Mouse (Mus musculus): ENCODE measurements around the gene 4930564D02Rik.

4930564D02Rik gene

DNA sequence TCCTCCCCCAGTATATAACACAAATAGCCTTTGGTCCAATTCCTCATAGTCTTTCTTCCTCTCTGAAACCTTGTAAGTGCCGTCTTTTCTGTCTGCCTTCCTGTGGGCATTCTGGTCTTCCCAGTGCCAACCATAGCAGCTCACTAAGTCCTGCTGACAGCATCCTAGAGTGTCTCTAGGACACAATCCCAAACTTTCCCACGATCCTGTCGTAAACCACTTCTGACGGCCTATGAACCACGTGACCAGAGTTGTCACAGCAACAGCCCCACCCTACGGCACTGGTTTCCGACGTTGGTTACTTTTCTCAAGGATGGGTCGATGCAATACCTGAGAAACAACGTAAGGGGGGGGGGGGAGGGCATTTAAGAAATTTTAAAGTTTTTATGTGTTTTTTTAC is at the start of gene 4930564D02Rik:
Gene 4930564D02Rik (plus strand): TSS at position 301 of the 400 bp plus-strand sequence.
- DNase-seq, result no peak

DNA sequence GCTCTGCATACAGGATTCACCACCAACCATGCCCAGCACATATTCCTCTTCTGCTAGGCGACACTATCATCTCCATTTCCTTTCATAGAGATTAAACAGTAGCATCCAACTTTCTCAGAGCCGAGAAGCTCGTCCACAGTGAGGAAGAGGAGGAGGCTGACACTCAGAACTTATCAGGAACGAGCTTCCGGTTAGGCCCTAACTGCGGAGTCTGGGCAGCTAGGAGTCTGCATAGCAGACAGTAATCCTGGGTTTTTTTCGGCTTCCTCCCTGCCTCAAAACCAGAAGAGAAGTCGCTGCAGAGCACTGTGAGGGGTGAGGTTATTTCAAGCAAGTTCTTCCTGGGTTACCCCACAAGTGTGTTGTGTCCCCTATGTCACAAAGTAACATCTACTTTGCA is 49.3 kb upstream of the 4930564D02Rik start:
- no peak for DNase-seq

DNA sequence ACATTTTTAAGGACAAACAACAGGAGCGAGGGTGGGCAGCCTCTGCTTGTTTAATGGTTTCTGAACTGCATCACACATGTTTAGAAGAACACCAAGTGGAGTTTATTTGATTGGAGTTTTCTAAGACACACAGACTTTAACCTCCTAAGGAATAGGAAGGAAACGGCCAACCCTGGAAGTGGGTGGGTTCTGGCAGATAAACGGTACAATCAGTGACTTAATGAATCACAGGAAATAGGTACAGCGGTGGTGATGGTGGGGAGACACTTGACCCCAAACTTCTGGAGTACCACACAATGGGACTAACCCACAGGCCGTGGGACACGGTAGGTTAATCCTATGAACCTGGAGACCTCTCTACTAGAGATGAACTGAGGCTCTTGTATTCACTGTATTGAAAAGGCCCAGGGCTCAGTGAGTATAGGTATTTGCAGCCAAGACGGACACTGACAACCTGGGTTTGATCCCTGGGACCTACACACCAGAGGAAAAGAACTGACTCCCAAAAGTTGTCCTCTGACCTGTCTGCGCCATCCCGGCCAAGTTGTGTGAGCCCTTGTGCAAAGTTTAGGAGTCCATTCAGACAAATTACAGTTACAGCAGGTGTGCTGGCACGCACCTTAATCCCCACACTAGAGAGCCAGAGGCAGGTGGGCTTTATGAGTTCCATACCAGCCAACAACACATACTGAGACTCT is 48.4 kb upstream of the 4930564D02Rik start:
- no peak for DNase-seq

DNA sequence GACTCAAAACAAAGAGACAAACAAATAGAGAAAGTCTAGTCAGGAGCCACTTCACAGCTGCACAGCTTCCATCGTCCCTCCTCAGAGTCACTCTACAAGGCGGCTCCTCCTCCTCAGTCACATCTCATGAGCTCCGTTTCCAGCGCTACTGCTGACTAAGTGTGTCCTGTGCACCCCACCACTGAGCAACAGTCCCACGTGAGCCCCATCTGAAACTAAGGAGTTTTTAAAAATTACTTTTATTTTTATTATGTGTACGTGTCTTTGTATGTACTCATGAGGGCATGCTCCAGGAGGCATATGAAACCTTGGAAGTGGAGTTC is 47.9 kb upstream of the 4930564D02Rik start:
- no peak for DNase-seq

DNA sequence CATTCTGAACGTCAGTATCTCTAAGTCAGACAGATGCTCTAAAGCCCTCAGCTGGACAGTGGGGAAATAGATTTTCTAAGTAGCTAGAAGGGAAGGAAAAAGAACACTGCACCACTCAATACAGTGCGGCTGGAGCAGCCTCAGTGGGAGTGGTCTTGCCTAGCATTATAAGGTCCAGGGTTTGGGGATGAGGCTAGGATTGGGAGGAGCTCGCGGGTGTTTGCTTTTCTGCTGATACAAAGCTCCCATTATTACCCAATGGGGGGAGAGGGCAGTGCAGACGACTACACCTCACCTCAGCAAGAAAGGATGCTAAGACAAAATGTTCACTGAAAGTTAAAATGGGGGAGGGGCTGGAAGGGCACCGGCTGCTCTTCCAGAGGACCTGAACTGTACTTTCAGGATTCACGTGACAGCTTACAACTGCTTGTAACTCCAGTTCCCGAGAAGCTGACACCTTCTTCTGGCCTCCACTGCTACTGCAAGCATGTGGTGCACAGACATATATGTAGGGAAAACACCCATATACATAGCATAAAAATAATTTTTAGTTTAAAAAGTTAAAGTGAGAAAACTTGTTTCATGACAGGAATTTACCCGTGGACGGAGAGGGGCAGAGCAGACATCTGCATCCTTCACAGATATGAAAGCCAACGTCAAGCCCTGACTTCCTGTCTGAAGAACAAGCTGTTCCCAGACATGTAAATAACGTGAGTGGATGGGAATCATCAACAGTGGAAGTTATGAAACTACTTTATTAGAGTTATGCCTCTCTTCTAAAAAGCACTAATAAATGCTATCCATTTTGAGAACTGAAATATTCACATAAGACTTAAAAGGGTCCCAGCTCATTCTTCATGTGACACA is 46.6 kb upstream of the 4930564D02Rik start:
- no peak for DNase-seq

DNA sequence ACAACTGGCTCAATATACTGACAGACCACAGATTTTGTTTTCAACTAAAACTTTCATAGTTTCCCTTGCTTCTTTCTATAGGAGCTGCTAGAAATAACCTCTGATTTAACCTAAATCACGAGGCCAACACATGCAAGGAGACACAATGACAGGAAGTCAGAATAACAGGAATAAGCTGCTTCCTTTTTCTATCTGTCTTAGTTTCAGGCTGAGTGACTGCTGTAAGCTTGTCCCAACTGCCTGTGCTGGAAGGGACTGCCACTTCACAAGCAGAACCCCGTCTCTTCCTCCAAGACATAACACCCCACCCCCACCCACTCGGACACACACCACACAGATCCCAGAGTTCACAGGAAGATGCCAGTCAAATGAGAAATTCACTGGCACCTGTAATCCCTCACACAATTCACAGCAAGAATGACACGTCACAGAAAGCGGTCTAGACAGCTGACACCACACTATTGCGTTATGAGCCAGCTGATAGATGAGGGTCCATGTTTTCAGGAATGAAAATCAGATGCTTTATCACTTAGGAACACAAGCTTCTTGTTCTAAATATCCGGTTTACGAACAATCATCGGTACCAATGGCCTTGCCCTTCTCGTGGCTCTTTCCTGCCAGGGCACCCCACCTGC is 43.2 kb upstream of the 4930564D02Rik start:
- no peak for DNase-seq

DNA sequence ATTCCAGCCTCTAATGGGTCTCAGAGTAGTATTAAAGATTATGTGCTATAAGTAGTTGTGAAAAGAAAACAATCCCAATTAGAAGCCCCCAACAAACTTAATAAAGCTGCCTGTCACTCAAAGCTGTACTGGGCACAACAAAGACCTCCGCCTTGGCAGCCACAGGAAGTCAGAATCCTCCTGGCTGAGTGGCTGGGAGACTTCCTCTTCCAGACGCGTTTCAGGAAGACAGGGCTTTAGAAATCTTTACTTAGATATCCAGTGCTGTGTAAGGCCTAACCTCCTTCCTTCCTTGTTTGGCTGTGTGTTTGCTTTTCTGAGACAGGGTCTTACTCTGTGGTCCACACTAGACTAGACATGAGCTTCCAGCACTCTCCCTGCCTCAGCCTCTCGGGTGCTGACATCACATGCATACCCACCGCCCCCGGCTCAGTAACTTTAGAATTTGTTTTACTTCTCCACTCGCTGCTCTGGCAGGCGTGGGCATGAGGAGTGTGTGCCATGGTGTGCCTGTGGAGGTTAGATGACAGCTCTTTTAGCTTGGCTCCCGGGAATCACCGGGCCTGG is 30.3 kb upstream of the 4930564D02Rik start:
- no peak for DNase-seq

DNA sequence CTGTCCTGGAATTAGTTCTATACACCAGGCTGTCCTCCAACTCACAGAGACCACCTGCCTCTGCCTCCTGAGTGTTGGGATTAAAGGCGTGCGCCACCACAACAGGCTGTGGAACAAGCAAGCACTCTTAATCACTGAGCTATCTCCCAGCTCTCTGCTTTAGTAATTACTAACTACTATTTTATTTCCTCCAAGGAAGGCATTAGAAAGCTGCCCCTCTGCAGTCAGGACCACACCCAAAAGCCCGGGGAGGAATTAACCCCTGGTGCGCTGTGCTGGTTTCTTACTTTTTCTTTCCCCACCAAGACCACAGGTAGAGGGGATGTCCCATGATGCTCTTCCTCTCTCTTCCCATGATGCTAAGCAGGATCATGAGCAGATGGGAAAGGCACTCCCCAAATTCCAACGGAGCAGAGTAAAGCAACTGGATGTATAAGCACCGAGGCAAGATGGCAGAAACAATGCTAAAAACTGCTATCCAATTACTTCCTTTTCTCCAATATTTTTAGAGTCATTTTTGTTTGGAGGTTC is 29.3 kb upstream of the 4930564D02Rik start:
- no peak for DNase-seq

DNA sequence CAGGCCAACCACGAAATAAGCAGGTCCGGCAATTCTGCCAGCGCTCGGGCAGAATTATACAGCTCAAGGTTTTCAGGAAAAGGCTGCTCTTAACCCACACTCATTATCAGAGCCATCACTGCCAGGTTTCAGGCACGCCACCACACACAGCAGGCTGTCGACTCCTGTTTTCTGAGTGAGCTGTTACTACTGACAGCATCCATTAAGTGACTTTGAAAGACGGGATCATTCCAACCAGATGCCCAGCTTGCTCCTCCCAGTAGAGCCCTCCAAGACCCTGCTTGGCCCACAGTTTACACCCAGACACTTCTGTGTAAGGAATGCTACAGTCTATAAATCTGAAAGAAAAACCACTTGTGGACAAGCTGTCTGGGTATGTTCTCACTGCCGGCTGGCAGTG is 26.6 kb upstream of the 4930564D02Rik start:
- no peak for DNase-seq

DNA sequence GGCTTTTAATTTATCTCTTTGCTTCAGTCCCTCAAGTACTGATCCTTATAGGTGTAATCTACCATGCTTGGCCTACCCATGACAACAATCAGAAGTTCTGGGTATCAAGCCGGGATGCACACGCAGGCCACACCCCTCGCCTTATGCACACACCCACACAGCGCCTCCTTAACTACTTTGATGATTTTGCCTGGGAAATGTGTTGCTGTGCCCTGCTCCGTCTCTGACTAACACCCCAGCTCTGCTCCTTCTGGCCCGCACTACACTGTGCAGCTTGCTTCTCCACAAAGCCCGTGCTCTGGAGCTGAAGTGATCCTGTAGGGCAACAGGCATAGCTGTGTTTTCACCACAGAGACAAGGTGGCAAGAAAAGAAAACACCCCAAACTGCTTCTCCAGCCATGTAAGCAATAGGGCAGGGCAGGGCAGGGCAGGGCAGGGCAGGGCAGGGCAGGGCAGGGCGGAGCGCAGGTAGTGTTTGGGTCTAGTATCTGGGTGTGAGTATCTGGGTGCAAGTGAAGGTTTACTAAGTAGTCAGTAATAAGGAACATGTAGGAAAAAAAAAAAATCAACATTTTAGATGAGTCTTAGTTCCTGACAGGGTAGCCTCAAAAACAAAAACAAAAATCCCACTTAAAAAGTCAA is 25.5 kb upstream of the 4930564D02Rik start:
- DNase-seq, result no peak

DNA sequence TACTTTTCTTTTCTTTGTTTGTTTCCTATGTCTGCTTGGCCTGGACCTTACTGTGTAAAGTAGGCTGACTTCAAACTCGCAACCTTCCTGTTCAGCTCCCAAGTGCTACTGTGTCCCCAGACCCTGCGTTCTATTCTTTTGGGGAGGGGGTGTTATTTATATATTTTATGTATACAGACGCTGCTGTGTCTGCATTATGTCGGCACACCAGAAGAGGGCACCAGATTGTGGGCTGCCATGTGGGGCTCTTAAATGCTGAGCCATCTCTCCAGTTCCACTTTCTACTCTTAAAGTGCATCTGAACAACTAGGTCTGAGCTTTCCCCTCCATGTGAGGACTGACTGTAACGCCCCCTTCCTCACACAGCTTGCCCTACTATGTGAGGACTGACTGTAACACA is 22.9 kb upstream of the 4930564D02Rik start:
- DNase-seq, result no peak

DNA sequence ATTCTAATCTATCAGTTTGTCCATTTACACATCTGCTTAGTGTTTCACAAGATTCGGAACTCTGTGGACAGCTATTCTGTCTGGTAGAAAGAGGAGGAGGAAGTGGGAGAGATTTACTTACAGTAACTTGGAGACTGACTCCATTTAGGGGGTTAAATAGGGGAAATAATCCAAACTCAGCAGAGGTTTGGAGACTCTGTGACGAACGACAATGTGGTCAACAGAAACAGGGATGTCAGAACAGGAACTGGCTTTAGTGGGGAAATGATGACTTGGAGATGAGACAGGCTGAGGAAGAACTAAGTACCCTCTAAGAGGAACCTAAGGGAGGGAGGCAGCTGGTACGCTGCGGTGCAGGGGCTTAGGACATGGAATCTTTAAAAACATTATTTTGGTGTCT is 19.8 kb upstream of the 4930564D02Rik start:
- no peak for DNase-seq

DNA sequence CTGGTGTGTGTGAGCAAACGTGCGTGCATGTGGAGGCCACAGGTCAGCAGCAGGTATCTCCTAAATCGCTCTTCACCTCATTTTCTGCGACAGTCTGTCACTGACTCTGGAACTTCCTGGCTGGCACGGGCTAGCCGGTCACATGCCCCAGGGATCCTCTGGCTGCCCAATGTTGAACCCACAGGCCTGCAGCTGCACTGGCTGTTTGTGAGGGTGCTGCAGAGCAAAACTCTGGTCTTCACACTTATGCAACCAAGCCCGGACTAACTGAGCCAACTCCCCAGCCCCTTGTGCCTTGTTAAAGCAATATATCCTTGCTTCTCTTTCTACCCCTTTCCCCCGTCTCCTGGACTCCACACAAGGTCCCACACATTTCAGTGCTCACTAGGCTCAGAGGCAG is 19.0 kb upstream of the 4930564D02Rik start:
- DNase-seq, result no peak

DNA sequence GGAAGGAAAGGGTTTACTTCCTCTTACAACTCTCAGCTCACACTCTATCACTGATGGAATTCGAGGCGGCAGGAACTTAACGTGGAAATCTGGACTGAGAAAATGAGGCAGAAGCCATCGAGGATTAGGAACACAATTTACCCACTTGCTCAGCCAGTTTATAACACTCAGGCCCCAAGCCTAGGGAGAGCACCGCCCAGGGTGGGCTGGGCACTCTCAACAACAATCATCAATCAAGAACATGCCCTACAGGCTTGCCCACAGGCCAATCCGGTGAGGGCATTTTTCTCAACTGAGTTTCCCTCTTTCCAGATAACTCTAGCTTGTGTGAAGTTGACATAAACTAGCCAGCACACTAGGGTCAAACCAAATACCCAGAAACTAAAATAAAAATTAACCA is 16.8 kb upstream of the 4930564D02Rik start:
- no peak for DNase-seq

DNA sequence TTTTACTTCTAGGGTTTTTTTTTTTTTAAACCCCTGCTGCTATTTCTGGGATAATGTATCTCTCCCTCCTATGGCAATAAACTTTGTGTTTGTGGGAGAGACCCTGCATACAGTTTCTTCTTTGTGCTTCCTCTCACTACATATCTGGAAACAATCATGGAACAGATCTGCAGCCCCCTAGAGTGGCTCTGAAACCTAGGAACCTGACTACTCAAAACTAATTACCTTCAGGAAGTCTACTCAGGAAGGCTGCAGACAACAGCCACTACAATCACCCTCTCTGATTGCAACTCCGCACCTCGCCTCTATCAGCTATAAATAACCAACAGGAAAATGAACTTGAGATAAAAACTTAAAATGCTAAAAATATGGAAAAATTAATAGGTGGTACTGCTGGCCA is 15.5 kb upstream of the 4930564D02Rik start:
- DNase-seq, result no peak

DNA sequence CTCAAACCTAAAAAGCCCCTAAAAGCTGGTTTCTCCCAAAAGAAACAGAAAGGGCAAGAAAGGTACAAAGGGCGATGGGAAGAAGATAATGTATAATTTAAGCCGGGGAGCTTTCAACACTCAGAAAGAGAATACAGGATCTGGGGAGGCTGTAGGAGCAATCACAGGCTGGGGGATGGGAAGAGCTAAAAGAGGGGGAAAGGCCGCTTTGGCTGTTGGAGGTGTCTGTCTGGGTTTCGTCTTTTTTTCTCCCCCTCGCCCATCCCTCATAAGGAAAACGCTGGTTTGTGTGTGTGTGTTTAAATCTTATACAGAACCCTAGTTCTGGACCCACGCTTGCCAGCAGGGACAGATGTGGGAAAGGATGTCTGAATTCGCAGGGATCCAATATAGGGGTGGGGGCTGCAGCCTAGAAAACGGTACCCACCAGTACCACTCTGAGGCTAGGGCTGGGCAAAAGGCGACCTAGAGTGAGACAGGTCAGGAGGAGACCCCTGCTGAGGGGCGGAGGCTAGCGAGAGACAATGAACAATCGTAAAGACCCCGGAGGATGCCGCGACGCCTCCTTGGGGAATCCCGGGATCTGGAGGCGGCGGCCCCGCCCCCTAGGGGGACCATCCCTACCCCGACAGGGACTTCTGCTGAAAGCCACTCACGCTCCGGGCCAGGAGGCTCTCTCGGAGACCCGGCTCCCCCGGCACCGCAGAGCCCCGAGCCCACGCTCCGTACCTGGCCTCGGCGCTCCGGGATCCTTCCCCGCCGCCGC is 14.3 kb upstream of the 4930564D02Rik start:
- no peak for DNase-seq

DNA sequence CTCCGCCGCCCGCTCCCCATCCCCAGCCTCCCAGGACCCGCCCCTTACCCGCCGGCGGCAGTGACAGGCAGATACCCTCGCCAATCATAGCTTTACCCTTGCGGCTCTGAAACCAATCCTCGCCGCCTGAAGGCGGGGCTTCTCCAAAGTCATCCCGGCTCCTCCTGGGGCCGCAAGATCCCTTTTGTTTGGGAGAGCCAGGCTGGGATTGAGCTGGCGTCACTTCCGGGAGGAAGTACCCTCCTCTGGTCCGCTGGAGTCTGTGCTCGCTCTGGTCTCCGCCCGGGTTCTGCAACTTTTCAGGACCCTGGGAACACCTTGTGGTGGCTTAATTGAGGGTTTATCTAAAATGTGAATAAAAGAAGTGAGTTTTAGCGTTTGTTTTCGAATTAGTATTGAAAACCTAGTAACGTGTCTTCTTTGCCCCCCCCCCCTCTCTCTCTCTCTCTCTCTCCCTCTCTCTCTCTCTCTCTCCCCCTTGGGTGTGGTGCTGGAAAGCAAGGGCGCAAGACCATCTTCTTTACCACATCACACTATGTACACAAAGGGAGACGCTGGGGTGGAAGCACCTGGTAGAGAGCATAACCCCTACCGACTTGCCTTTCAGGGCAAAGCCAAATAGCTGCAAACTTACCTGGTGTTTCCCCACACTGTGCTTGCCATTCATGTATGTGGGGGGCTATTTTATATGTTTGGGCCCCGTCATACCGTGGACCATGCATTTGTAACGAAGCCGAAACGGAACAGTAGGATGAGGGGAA is 13.5 kb upstream of the 4930564D02Rik start, which contains the start of gene Cttnbp2nl:
Gene Cttnbp2nl (minus strand): TSS at position 210 of the 761 bp plus-strand sequence.
- peak; percentile 99 for DNase-seq

DNA sequence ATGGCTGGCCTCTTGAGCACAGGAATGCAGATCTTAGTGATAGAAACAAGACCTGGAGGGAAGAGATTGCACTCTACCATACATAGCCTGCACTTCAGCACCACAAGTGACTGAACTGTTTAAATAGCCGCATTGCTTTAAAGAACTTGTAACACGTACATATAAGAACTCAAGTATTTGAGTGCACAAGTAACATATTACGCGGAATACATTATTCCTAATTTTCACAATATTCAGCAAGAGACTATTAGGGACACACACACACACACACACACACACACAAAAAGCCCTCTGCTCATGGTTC is 13.0 kb upstream of the 4930564D02Rik start:
- no peak for DNase-seq

DNA sequence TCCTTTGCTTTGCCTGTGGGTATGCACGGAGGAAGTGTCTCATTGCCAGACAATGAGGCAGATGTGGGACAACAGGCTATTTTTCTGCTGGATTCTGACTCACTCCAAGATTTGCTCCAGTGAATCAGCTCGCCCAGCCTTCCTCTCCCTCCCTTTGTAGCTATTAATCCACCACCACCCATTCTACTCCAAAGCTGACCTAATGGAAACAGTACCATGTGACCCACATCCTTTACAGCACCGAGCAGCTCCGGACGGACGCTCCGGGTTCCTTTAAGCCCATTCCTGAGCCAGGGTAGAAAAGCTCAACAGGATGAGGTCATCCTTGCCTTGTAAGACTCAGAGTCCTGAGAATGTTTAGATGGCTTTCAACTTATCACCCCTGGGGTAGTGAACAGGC is 11.7 kb upstream of the 4930564D02Rik start:
- no peak for DNase-seq

DNA sequence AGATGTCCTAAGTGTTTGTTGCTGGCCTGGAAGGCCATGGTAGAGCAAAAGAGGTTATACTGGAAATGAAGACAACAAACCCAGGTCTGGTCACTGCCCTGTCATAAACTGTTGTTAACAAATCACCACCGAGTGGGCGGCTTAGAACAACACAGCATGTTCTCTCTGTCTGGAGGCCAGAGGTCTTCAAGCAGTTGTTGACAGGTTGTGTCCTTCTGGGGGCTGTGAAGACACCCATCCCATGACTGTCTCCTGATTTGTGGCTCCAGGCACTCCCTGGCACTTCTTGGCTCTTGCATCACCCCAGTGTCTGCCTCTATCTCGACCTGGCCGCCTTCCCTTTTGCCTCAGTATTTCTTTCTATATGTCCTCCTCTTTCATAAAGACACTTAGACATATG is 11.0 kb upstream of the 4930564D02Rik start:
- DNase-seq, result no peak
